9 mouse cellular contexts compared by ENCODE assay signal in the genomic region with DNA sequence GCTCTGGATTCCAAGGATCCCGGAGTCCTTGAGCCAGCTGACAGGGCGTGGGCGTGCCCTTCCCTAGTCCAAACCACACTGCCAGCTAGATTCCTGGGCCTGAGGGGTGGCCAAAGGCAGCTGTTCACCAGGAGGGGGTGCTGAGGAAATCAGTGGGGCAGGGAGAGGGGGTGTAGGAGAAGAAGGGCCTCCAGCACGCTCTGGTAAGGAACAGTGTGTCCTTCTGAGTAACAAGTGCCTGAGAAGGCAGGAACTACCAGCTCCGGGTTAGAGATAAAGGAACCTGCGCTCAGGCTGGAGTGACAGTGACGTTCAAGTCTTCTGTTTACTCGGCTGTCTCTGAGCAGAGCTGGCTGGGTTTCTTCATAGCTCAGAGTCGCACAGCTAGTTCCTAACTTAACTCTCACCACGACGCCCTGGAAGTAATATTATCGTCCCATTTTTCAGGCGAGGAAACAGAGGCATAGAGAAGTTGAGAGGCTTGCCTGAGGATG. TPM values are rescaled to one million over a fixed set of nuclear protein-coding genes. Genes with fewer than 3 reads are reported as not detected.
A peak's percentile ranks its signal among the peaks of the same experiment; 100 is the strongest.
DNase-seq lines count a peak whose midpoint lies in the region; ATAC-seq and TF ChIP-seq lines count a peak whose summit lies in the region.
"Had no signal": no experiment of that assay in that cellular context is flagged by ENCODE, and none has a peak within 500 bp of the region (broad histone marks: within the 10 kb centered on the region; RNA-seq: fewer than 3 reads in every experiment).

No protein-coding gene starts in this region.

- no peak for ATAC-seq in hindbrain, embryonic 13.5 days (ENCODE audit: low FRiP score)
- ATAC-seq in hindbrain, postnatal 0 days, result peak; percentile 43; the same call in 1 of the 2 replicates

- H3K4me2 ChIP-seq in hindbrain, embryonic 13.5 days, result no peak overlapping the region
- no peak overlapping the region for H3K4me2 ChIP-seq in hindbrain, postnatal 0 days (ENCODE audit: low read depth, low read length)

- DNase-seq in hindbrain, embryonic 10.5 days (ENCODE audit: low spot score), result no peak
- DNase-seq in ES-CJ7 (ENCODE audit: low read depth, low spot score), result peak; percentile 90
- peak; percentile 85 for DNase-seq in gastrocnemius, adult 18-20 months (ENCODE audit: low spot score)
- no peak for DNase-seq in hindbrain, postnatal 0 days (ENCODE audit: low spot score)
- no peak for DNase-seq in embryo, embryonic 9.5 days (ENCODE audit: extremely low spot score)
- no peak for DNase-seq in B cell, adult 2 months

- no peaks in the 10 kb centered on the region for H3K36me3 ChIP-seq in hindbrain, embryonic 10.5 days
- no peaks in the 10 kb centered on the region for H3K36me3 ChIP-seq in hindbrain, embryonic 13.5 days
- no peaks in the 10 kb centered on the region for H3K36me3 ChIP-seq in hindbrain, postnatal 0 days (ENCODE audit: insufficient read depth, low read length)
- H3K36me3 ChIP-seq: G1E had no signal

- H3K9me3 ChIP-seq in hindbrain, embryonic 10.5 days, result no peaks in the 10 kb centered on the region
- no peaks in the 10 kb centered on the region for H3K9me3 ChIP-seq in hindbrain, embryonic 13.5 days
- no peaks in the 10 kb centered on the region for H3K9me3 ChIP-seq in hindbrain, postnatal 0 days (ENCODE audit: low read length)
- H3K9me3 ChIP-seq: G1E had no signal

- peak; percentile 23; the same call in 1 of the 2 replicates for TF ChIP-seq CTCF in hindbrain, postnatal 0 days (IDR thresholded peaks at IDR 0.05; ENCODE audit: low read depth)
- no peak for TF ChIP-seq CTCF in olfactory bulb, adult 2 months (IDR thresholded peaks at IDR 0.05; ENCODE audit: insufficient read depth, low read depth, low read length)

- TF ChIP-seq POLR2A in olfactory bulb, adult 2 months (IDR thresholded peaks at IDR 0.05; ENCODE audit: insufficient read depth, low read depth, low read length), result no peak

- WGBS in hindbrain, embryonic 10.5 days, result 54% methylated on average over 13 of the region's 13 CpGs
- 50% methylated on average over 13 of the region's 13 CpGs for WGBS in hindbrain, embryonic 13.5 days
- WGBS in hindbrain, postnatal 0 days, result 48% methylated on average over 13 of the region's 13 CpGs
- 63% methylated on average over 13 of the region's 13 CpGs for WGBS in olfactory bulb, adult 2 months

- H3K27ac ChIP-seq in hindbrain, embryonic 10.5 days, result peak overlapping the region; percentile 71
- no peak overlapping the region for H3K27ac ChIP-seq in hindbrain, embryonic 13.5 days
- peak overlapping the region; percentile 58; the same call in 1 of the 2 replicates for H3K27ac ChIP-seq in hindbrain, postnatal 0 days
- peak overlapping the region; percentile 16; the same call in 1 of the 2 replicates for H3K27ac ChIP-seq in olfactory bulb, adult 2 months (ENCODE audit: insufficient read depth, low read depth, low read length)

- H3K4me1 ChIP-seq in hindbrain, embryonic 10.5 days (replicated peaks), result peaks cover 33% of the 10 kb centered on the region
- peaks cover 18% of the 10 kb centered on the region for H3K4me1 ChIP-seq in hindbrain, embryonic 13.5 days (replicated peaks)
- peaks cover 5% of the 10 kb centered on the region for H3K4me1 ChIP-seq in hindbrain, postnatal 0 days (ENCODE audit: insufficient read depth, low read length)
- peaks cover 22% of the 10 kb centered on the region for H3K4me1 ChIP-seq in olfactory bulb, adult 2 months (ENCODE audit: control insufficient read depth, insufficient read depth, low read length)

- no peak overlapping the region for H3K9ac ChIP-seq in hindbrain, embryonic 13.5 days
- H3K9ac ChIP-seq in hindbrain, postnatal 0 days (replicated peaks; ENCODE audit: low read length), result no peak overlapping the region

- H3K27me3 ChIP-seq in hindbrain, embryonic 10.5 days (ENCODE audit: insufficient read depth, poor library complexity, severe bottlenecking), result no peaks in the 10 kb centered on the region
- no peaks in the 10 kb centered on the region for H3K27me3 ChIP-seq in hindbrain, embryonic 13.5 days
- no peaks in the 10 kb centered on the region for H3K27me3 ChIP-seq in hindbrain, postnatal 0 days (ENCODE audit: insufficient read depth, low read length)

- H3K4me3 ChIP-seq in hindbrain, embryonic 10.5 days, result no peak overlapping the region
- H3K4me3 ChIP-seq in hindbrain, embryonic 13.5 days, result no peak overlapping the region
- no peak overlapping the region for H3K4me3 ChIP-seq in hindbrain, postnatal 0 days (ENCODE audit: low read length)
- no peak overlapping the region for H3K4me3 ChIP-seq in olfactory bulb, adult 2 months (ENCODE audit: insufficient read depth, low read depth, low read length)

RNA-seq across cellular contexts. Expression of gene Wasf2, which starts 22.5 kb away (rescaled TPM):
- 42.1 and 67.1 TPM in 2 replicates for polyA plus RNA-seq in hindbrain, embryonic 10.5 days (2016; fragmentation: Nextera tagmentation; extraction: Ambion mirVana)
- 33.3 and 35.4 TPM in 2 replicates for polyA plus RNA-seq in hindbrain, embryonic 13.5 days (2015; fragmentation: Nextera tagmentation; extraction: Ambion mirVana)
- 10 to 100 TPM; 29.1 to 33.3 TPM for total RNA-seq in gastrocnemius, adult 18-20 months (2021)
- 14.1 and 14.7 TPM in 2 replicates for total RNA-seq in hindbrain, postnatal 0 days (2014; rRNA removed)
- polyA plus RNA-seq in hindbrain, postnatal 0 days (2015; fragmentation: Nextera tagmentation; extraction: Ambion mirVana), result 27.5 and 32.3 TPM in 2 replicates
- not detected in 2 replicates for polyA plus RNA-seq in olfactory bulb, adult 2 months (2012; ENCODE audit: insufficient read depth, insufficient read length, low replicate concordance, missing spikeins)

Comparison
In these comparisons a context has a peak if more than half of its experiments do, and no peak if none do; other contexts are left out.
1. DNase-seq: peak in ES-CJ7 (single experiment) and gastrocnemius, adult 18-20 months (single experiment); none in hindbrain, embryonic 10.5 days (single experiment), hindbrain, postnatal 0 days (single experiment), embryo, embryonic 9.5 days (single experiment) and B cell, adult 2 months (0 of 2).
2. RNA of gene Wasf2, which starts 22.5 kb away (polyA plus RNA-seq): 42.1 to 67.1 TPM in hindbrain, embryonic 10.5 days, 33.3 to 35.4 TPM in hindbrain, embryonic 13.5 days and 27.5 to 32.3 TPM in hindbrain, postnatal 0 days; not detected in olfactory bulb, adult 2 months; every median in the first group is over 10 times any median in the second.